In genomic region chr19:56422476-56423338, GRCm38 (mm10) we compare ENCODE assay signal across 8 mouse cellular contexts. TPM values are rescaled to one million over a fixed set of nuclear protein-coding genes. Genes with fewer than 3 reads are reported as not detected.
DNase-seq lines count a peak whose midpoint lies in the region; ATAC-seq lines count a peak whose summit lies in the region.

No protein-coding gene starts in this region.

- WGBS in heart, embryonic 16.5 days: 40% methylated on average over 14 of the region's 14 CpGs
- 48% methylated on average over 14 of the region's 14 CpGs for WGBS in liver, embryonic 13.5 days (ENCODE audit: insufficient replicate concordance)
- 26% methylated on average over 14 of the region's 14 CpGs for WGBS in neural tube, embryonic 13.5 days

- no peaks in the 10 kb centered on the region for H3K27me3 ChIP-seq in heart, embryonic 16.5 days (ENCODE audit: control insufficient read depth, insufficient read depth, low read length)
- H3K27me3 ChIP-seq in liver, embryonic 13.5 days: no peaks in the 10 kb centered on the region
- H3K27me3 ChIP-seq in neural tube, embryonic 13.5 days: no peaks in the 10 kb centered on the region

- H3K4me3 ChIP-seq in heart, embryonic 16.5 days (ENCODE audit: low read length): no peak overlapping the region
- no peak overlapping the region for H3K4me3 ChIP-seq in liver, embryonic 13.5 days (replicated peaks)
- H3K4me3 ChIP-seq in neural tube, embryonic 13.5 days: no peak overlapping the region

- 0 out of 2 replicates have a peak overlapping the region, but pooled peaks have one; percentile 25 for H3K9ac ChIP-seq in heart, embryonic 16.5 days (ENCODE audit: low read length)
- no peak overlapping the region for H3K9ac ChIP-seq in liver, embryonic 13.5 days
- no peak overlapping the region for H3K9ac ChIP-seq in neural tube, embryonic 13.5 days

- no peaks in the 10 kb centered on the region for H3K9me3 ChIP-seq in heart, embryonic 16.5 days (replicated peaks; ENCODE audit: control insufficient read depth, low read length)
- no peaks in the 10 kb centered on the region for H3K9me3 ChIP-seq in liver, embryonic 13.5 days (replicated peaks)
- no peaks in the 10 kb centered on the region for H3K9me3 ChIP-seq in neural tube, embryonic 13.5 days

- peaks cover 27% of the 10 kb centered on the region for H3K4me1 ChIP-seq in heart, embryonic 16.5 days (ENCODE audit: control insufficient read depth, insufficient read depth, low read length)
- peaks cover 3% of the 10 kb centered on the region; the same call in 1 of the 2 replicates for H3K4me1 ChIP-seq in liver, embryonic 13.5 days (replicated peaks)
- peaks cover 16% of the 10 kb centered on the region for H3K4me1 ChIP-seq in neural tube, embryonic 13.5 days (replicated peaks)

- H3K27ac ChIP-seq in heart, embryonic 16.5 days (ENCODE audit: low read length): peak overlapping the region; percentile 73
- 0 out of 2 replicates have a peak overlapping the region, but pooled peaks have one; percentile 47 for H3K27ac ChIP-seq in liver, embryonic 13.5 days
- H3K27ac ChIP-seq in neural tube, embryonic 13.5 days (replicated peaks): no peak overlapping the region

- no peaks in the 10 kb centered on the region for H3K36me3 ChIP-seq in heart, embryonic 16.5 days (ENCODE audit: control insufficient read depth, insufficient read depth)
- H3K36me3 ChIP-seq in liver, embryonic 13.5 days: peaks cover 6% of the 10 kb centered on the region; the same call in 1 of the 2 replicates
- no peaks in the 10 kb centered on the region for H3K36me3 ChIP-seq in neural tube, embryonic 13.5 days

- no peak overlapping the region for H3K4me2 ChIP-seq in heart, embryonic 16.5 days (ENCODE audit: low read depth, low read length)
- no peak overlapping the region for H3K4me2 ChIP-seq in liver, embryonic 13.5 days
- no peak overlapping the region; the same call in 1 of the 2 replicates for H3K4me2 ChIP-seq in neural tube, embryonic 13.5 days

- peak; percentile 11 to 41 for DNase-seq in CD8-positive naive resting alpha-beta T cell, adult 2 months (ENCODE audit: low read depth in 2 of 2, low spot score in 2 of 2)
- DNase-seq in brain, adult 2 months (ENCODE audit: low read depth, low spot score): peak; percentile 92
- DNase-seq in kidney, postnatal 25 days: peak; percentile 87 to 96
- DNase-seq in liver, embryonic 13.5 days: peak; percentile 50
- DNase-seq in telencephalon, adult 2 months (ENCODE audit: low read depth, low spot score): peak; percentile 81

- ATAC-seq in erythroblast, adult 5-6 weeks (replicated peaks; ENCODE audit: low FRiP score, poor library complexity, severe bottlenecking): peak; percentile 54
- ATAC-seq in heart, embryonic 16.5 days (replicated peaks; ENCODE audit: extremely low read depth, insufficient read depth, low FRiP score): 0 out of 2 replicates have a peak, but pooled peaks have one; percentile 15
- no peak for ATAC-seq in liver, embryonic 13.5 days (ENCODE audit: low read depth)
- ATAC-seq in neural tube, embryonic 13.5 days (ENCODE audit: low read depth): peak; percentile 74; the same call in 1 of the 2 replicates

RNA-seq across cellular contexts. Expression of gene Casp7, which starts 25.8 kb away (rescaled TPM):
- 14.8 and 17.6 TPM in 2 replicates for total RNA-seq in erythroblast, adult 5-6 weeks (2015; ENCODE audit: low replicate concordance)
- 15.0 and 17.6 TPM in 2 replicates for total RNA-seq in erythroblast, adult 5-6 weeks (2017; ENCODE audit: low replicate concordance)
- 27.8 and 33.2 TPM in 2 replicates for polyA plus RNA-seq in heart, embryonic 16.5 days (2015; fragmentation: Nextera tagmentation; extraction: Ambion mirVana)
- polyA plus RNA-seq in liver, embryonic 13.5 days (2015; fragmentation: Nextera tagmentation; extraction: Ambion mirVana): 15.0 and 15.4 TPM in 2 replicates
- 13.8 and 15.7 TPM in 2 replicates for polyA plus RNA-seq in neural tube, embryonic 13.5 days (2015; fragmentation: Nextera tagmentation; extraction: Ambion mirVana)

RNA-seq across cellular contexts. Expression of gene Nrap, which starts 32.9 kb away (rescaled TPM):
- total RNA-seq in erythroblast, adult 5-6 weeks (2015; ENCODE audit: low replicate concordance): not detected in 2 replicates
- total RNA-seq in erythroblast, adult 5-6 weeks (2017; ENCODE audit: low replicate concordance): 0.51 TPM in 1 of 2 replicates, not detected in the other
- 49.4 and 52.0 TPM in 2 replicates for polyA plus RNA-seq in heart, embryonic 16.5 days (2015; fragmentation: Nextera tagmentation; extraction: Ambion mirVana)
- 0.12 TPM in 2 replicates for polyA plus RNA-seq in liver, embryonic 13.5 days (2015; fragmentation: Nextera tagmentation; extraction: Ambion mirVana)
- 0.32 and 0.40 TPM in 2 replicates for polyA plus RNA-seq in neural tube, embryonic 13.5 days (2015; fragmentation: Nextera tagmentation; extraction: Ambion mirVana)

RNA-seq across cellular contexts. Expression of gene Plekhs1, which starts 38.7 kb away (rescaled TPM):
- not detected in 2 replicates for total RNA-seq in erythroblast, adult 5-6 weeks (2015; ENCODE audit: low replicate concordance)
- total RNA-seq in erythroblast, adult 5-6 weeks (2017; ENCODE audit: low replicate concordance): 0.28 TPM in 1 of 2 replicates, not detected in the other
- polyA plus RNA-seq in heart, embryonic 16.5 days (2015; fragmentation: Nextera tagmentation; extraction: Ambion mirVana): 0.06 and 0.09 TPM in 2 replicates
- polyA plus RNA-seq in liver, embryonic 13.5 days (2015; fragmentation: Nextera tagmentation; extraction: Ambion mirVana): not detected in 2 replicates
- 0.33 TPM in 1 of 2 replicates, not detected in the other for polyA plus RNA-seq in neural tube, embryonic 13.5 days (2015; fragmentation: Nextera tagmentation; extraction: Ambion mirVana)

Comparison
In these comparisons a context has a peak if more than half of its experiments do, and no peak if none do; other contexts are left out.
1. DNase-seq: peak in every context shown above with its lines; median percentile 92 in brain, adult 2 months; 92 in kidney, postnatal 25 days; 81 in telencephalon, adult 2 months; 50 in liver, embryonic 13.5 days; 26 in CD8-positive naive resting alpha-beta T cell, adult 2 months.
2. RNA of gene Nrap, which starts 32.9 kb away (polyA plus RNA-seq): 49.4 to 52.0 TPM in heart, embryonic 16.5 days; 0.32 to 0.40 TPM in neural tube, embryonic 13.5 days and 0.12 TPM in liver, embryonic 13.5 days; every median in the first group is over 10 times any median in the second.